Mouse (Mus musculus) small intestine, adult 2 months (tissue): ENCODE measurements around the gene Pkm. TPM values are rescaled to one million over a fixed set of nuclear protein-coding genes. Genes with fewer than 3 reads are reported as not detected.

Source experiments
- H3K27ac ChIP-seq: fragments of 200-500 bp; 2 replicates; pipeline ENCODE4 v1.5.1; 2012; ENCODE audit warnings: low read depth, low read length, control low read depth, inconsistent platforms; ENCODE audit not compliant: insufficient read depth
- H3K27me3 ChIP-seq: fragments of 200-500 bp; 2 replicates; pipeline ENCODE4 v1.6.1; 2012; ENCODE audit warnings: mild to moderate bottlenecking, moderate library complexity, low read length, inconsistent platforms; ENCODE audit not compliant: control insufficient read depth, insufficient read depth
- H3K36me3 ChIP-seq: fragments of 200-500 bp; 2 replicates; pipeline ENCODE4 v1.6.1; 2012; ENCODE audit warnings: mild to moderate bottlenecking, low read length, control low read depth, inconsistent platforms; ENCODE audit not compliant: control insufficient read depth, insufficient read depth
- H3K4me1 ChIP-seq: fragments of 200-500 bp; 2 replicates; pipeline ENCODE4 v1.6.1; 2012; ENCODE audit warnings: low read length, inconsistent platforms, mixed read lengths; ENCODE audit not compliant: control insufficient read depth, insufficient read depth, insufficient read length
- H3K4me3 ChIP-seq: fragments of 200-500 bp; 2 replicates; pipeline ENCODE4 v1.5.1; 2012; ENCODE audit warnings: low read depth, mild to moderate bottlenecking, control low read depth, inconsistent platforms, low read length, moderate library complexity
- CTCF ChIP-seq: fragments of 200-500 bp; IDR thresholded peaks from 2 replicates; pipeline ENCODE4 v1.5.1; 2012; ENCODE audit warnings: low read depth, mild to moderate bottlenecking, control low read depth, inconsistent platforms, low read length, moderate library complexity, mixed read lengths; ENCODE audit not compliant: insufficient replicate concordance, insufficient read length; ENCODE audit errors: extremely low read depth
- POLR2A ChIP-seq: fragments of 200-500 bp; IDR thresholded peaks from 2 replicates; pipeline ENCODE4 v1.6.1; 2012; ENCODE audit warnings: low read depth, mild to moderate bottlenecking, control low read depth, inconsistent platforms, low read length, moderate library complexity
- WGBS: fragments of 180-500 bp; shearing (Covaris S2); methylation state at CpG from one replicate; pipeline ENCODE4 v1.1.7; 2018; 5-methylcytosine and 5-hydroxymethylcytosine counted together
- polyA plus RNA-seq: library from polyadenylated mRNA; depleted of rRNA; stranded (reverse); fragments of >200 nt; gene quantifications from 2 replicates; pipeline ENCODE4 v1.2.3, GENCODE M21; 2012

Pkm gene
- polyA plus RNA-seq, 1 experiment = 1,082 TPM

GRCm38 (mm10) chr9:59666016-59666415 lies 9.8 kb downstream of the Pkm start:
- Histone ChIP-seq H3K4me1 (peaks cover 29% of the 10 kb centered on the region), H3K4me3 (no peak overlapping the region), H3K27ac (no peak overlapping the region), H3K36me3 (peaks cover 68% of the 10 kb centered on the region), H3K27me3 (no peaks in the 10 kb centered on the region)
- TF ChIP-seq CTCF (no peak), POLR2A (no peak)
- 93% methylated on average over 8 of the region's 8 CpGs for WGBS

- TF ChIP-seq POLR2A = no peak
- no peak for TF ChIP-seq CTCF
- H3K27me3 ChIP-seq = no peaks in the 10 kb centered on the region
- peaks cover 22% of the 10 kb centered on the region; the same call in 1 of the 2 replicates for H3K4me1 ChIP-seq
- H3K4me3 ChIP-seq = no peak overlapping the region
- peaks cover 76% of the 10 kb centered on the region for H3K36me3 ChIP-seq
- peak overlapping the region; percentile 47; the same call in 1 of the 2 replicates for H3K27ac ChIP-seq
- 70% methylated on average over 1 of the region's 1 CpGs for WGBS
Observed at GRCm38 (mm10) chr9:59666813-59667212, 10.6 kb downstream of the Pkm start.

DNA sequence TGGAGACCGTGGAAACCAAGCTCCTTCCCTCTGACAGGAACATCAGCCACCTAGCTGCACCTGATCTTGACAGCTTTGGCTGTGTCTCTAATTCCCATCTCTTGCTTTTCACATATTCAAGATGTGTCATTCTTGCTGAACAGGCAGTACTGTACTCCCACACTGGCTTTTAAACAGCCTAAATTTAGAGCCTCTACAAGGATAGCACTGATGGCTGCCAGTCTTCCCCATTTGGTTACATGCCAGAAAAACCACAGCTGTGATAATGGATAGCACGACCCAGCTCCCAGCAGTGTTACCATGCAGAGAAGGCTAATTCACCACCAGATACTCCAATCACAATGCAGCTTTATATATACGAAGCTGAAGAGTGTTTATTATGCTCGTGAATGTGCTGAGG lies 11.1 kb downstream of the Pkm start:
- 43% methylated on average over 4 of the region's 4 CpGs for WGBS
- H3K36me3 ChIP-seq = peaks cover 78% of the 10 kb centered on the region

DNA sequence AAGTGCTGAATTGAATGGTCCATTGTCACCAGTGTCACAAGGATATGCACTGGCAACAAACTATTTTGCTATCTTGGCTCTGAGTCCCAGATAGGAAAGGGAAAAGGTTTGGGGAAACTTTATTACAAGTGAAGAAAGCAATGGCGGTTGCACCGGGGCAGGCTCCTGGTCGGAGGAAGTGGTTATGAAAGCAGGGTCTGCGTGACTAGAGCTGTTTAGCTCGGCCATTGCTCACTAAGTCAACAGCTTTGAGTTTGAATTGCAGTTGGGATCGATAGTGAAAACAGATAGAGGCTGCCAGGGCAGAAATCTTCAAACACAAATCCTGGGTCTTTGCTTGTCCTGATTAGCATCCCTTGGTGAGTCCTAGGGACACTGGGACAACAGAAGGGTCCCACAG lies 11.7 kb downstream of the Pkm start:
- Histone ChIP-seq H3K36me3 (peaks cover 83% of the 10 kb centered on the region), H3K27me3 (no peaks in the 10 kb centered on the region), H3K4me3 (no peak overlapping the region), H3K27ac (no peak overlapping the region), H3K4me1 (peaks cover 21% of the 10 kb centered on the region; the same call in 1 of the 2 replicates)
- no peak for TF ChIP-seq CTCF
- no peak for TF ChIP-seq POLR2A
- WGBS = 32% methylated on average over 6 of the region's 6 CpGs

More for the DNA sequence above, 11.1 kb downstream of the Pkm start:
- no peak for TF ChIP-seq CTCF
- no peak for TF ChIP-seq POLR2A
- Histone ChIP-seq H3K4me3 (no peak overlapping the region), H3K4me1 (peaks cover 22% of the 10 kb centered on the region; the same call in 1 of the 2 replicates), H3K27ac (no peak overlapping the region), H3K27me3 (no peaks in the 10 kb centered on the region)

DNA sequence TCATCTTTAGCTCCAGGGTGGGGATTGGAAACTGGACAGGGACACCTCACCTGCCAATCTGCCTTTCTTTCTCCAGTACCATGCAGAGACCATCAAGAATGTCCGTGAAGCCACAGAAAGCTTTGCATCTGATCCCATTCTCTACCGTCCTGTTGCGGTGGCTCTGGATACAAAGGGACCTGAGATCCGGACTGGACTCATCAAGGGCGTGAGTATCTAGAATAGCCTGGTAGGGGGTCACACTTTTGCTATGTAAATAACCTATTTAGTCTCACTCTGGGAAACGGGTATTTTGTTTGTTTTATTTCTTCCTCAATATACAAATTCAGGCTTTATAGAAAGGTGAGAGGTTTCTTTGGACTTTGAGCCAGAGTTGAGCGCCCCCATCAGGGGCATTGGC lies 12.3 kb downstream of the Pkm start:
- Histone ChIP-seq H3K27ac (no peak overlapping the region), H3K4me1 (peaks cover 16% of the 10 kb centered on the region; the same call in 1 of the 2 replicates), H3K4me3 (no peak overlapping the region), H3K27me3 (no peaks in the 10 kb centered on the region), H3K36me3 (peaks cover 82% of the 10 kb centered on the region)
- TF ChIP-seq CTCF (no peak), POLR2A (no peak)
- WGBS = 89% methylated on average over 7 of the region's 7 CpGs

DNA sequence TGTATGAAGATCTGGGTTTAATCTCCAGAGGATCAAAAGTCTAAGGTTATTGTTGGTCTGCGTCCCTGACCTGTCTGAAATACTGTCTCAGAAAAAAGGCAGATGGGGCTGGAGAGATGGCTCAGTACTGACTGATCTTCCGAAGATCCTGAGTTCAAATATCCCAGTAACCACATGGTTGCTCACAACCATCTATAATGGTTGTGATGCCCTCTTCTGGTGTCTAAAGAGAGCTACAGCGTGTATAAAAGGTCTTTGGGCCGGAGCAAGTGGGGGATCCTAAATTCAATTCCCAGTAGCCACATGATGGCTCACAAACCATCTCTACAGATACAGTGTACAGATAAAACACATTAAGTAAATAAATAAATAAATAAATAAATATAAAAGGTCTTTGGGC lies 13.0 kb downstream of the Pkm start:
- Histone ChIP-seq H3K27ac (no peak overlapping the region), H3K4me1 (peaks cover 11% of the 10 kb centered on the region; the same call in 1 of the 2 replicates), H3K4me3 (no peak overlapping the region), H3K27me3 (no peaks in the 10 kb centered on the region), H3K36me3 (peaks cover 85% of the 10 kb centered on the region)
- WGBS = 77% methylated on average over 4 of the region's 4 CpGs
- no peak for TF ChIP-seq POLR2A
- no peak for TF ChIP-seq CTCF

DNA sequence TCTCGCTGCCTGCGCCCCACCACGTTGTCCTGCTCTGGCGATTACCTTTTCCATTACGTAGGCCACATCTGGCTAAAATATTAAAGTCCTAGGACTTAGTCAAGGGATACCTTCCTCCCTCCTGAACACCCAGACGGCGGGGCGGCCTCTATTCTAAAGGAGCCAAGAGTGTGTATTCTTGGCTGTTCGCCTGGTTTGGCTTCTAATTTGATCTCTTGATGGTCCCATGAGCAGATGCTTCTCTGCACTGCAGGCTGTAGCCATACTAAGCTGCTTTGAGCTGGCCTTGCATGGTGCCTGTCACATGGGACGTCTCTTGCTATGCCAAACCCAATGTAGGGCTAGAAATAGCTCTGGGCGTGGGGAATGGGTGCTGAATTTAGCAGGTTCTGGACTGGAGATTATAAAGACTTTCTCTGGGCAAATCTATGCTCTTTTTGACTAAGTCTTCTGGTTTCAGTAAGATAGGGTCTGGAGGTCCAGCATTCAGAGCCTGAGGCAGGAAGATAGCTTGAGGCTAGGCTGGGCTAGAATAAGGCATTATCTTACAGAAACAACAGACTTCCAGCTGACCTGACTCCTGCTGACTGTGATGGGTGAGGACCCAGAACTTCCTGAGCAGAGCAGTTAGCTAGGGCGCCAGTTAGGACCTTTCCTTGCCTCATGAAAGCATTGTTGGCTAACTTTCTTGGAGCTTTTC lies 16.2 kb downstream of the Pkm start:
- Histone ChIP-seq H3K27ac (no peak overlapping the region), H3K4me1 (no peaks in the 10 kb centered on the region; the same call in 1 of the 2 replicates), H3K27me3 (no peaks in the 10 kb centered on the region), H3K36me3 (peaks cover 92% of the 10 kb centered on the region), H3K4me3 (no peak overlapping the region)
- WGBS = 90% methylated on average over 12 of the region's 12 CpGs
- TF ChIP-seq POLR2A (no peak), CTCF (no peak)
